Mouse (Mus musculus): ENCODE data around the gene Crtac1. TPM values are rescaled to one million over a fixed set of nuclear protein-coding genes. Genes with fewer than 3 reads are reported as not detected.

Crtac1 gene
- polyA plus RNA-seq, 1 experiment, result 6.4 TPM

DNA sequence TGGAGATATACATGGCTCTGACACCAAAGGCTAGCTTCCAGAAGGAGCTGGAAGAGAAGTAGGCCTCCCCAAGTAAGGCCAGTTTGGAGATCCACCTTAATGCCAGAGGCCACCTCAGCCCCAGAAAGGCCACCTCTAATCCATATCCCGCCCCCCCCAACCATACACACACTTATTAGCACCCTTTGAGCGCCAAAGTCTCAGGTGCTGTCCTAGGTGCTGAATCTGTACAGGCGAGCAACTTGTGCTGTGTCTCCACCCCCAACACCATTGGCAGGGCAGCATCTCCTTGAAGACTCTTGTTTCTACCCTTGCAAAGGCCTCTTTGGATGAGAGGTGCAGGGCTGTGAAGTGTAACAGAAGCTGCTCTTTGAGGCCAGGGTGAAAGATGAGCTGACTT lies 6.4 kb downstream of the Crtac1 start:
- DNase-seq (ENCODE audit: low read depth), result no peak

GRCm38 (mm10) chr19:42415042-42415441 lies 16.5 kb downstream of the Crtac1 start:
- DNase-seq (ENCODE audit: low read depth), result no peak

- no peak for DNase-seq (ENCODE audit: low read depth)
Measured at GRCm38 (mm10) chr19:42409856-42410255, 21.7 kb downstream of the Crtac1 start.

DNA sequence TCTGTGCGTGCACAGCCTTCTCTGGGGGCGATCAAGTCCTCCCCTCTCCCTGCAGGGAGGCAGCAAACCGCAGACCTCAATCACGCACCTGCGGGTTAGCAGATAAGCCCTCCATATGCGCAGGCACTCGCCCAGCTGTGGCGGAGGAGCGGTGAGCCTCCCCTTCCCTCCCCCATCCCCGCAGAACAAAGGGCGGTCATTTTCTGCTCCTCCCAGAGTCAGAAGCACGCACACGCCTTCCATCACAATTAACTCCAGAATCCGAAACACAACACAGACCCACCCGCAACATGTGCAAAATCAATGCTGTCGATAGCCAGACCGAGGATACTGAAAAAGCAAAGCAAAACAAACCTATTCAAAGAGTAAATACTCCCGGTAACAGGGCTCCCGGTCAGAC lies 22.4 kb downstream of the Crtac1 start:
- DNase-seq (ENCODE audit: low read depth), result no peak

DNA sequence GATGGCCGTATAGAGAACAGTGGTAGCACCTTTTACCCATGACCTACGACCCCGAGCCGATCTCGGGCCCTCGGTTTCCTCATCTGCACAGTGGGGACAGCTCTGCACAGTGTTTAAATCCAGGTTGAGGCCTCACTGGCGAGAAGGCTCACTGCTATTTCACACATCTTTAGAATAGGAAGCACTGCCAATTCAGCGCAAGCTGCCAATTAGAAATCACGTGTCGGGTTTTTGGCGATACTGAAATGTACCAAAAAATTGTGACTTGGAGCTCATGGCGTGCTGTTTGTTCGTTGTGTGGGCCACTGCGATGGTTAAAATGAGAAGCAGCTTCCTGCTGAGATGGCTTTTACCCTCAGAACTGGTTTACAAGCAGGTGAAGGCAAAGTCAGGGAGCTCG lies 27.2 kb downstream of the Crtac1 start:
- no peak for DNase-seq (ENCODE audit: low read depth)

GRCm38 (mm10) chr19:42399974-42400373 lies 31.6 kb downstream of the Crtac1 start:
- DNase-seq (ENCODE audit: low read depth), result no peak

- no peak for DNase-seq (ENCODE audit: low read depth)
Measured at GRCm38 (mm10) chr19:42397281-42397680, 34.3 kb downstream of the Crtac1 start.

- DNase-seq (ENCODE audit: low read depth), result no peak
Measured at GRCm38 (mm10) chr19:42394848-42395534, 36.6 kb downstream of the Crtac1 start.

DNA sequence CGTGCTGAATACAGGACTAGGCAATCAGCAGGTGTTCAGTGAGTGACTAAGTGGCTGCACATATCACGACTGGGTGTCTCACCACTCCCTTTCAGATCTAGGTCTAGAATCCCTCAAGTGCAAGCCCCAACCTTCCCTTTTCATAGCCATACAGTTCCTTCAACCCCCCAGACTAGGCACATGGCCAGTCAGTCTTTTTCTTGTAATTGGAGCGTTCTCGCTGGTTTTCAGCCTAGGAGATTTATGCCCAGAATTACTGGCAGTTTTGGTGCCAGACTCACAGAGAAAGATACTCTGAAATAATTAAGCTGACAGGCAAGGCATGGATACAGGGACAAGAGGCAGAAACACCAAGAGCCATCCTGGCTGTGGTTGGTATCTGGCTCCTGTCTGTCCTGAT lies 37.7 kb downstream of the Crtac1 start:
- no peak for DNase-seq (ENCODE audit: low read depth)

DNA sequence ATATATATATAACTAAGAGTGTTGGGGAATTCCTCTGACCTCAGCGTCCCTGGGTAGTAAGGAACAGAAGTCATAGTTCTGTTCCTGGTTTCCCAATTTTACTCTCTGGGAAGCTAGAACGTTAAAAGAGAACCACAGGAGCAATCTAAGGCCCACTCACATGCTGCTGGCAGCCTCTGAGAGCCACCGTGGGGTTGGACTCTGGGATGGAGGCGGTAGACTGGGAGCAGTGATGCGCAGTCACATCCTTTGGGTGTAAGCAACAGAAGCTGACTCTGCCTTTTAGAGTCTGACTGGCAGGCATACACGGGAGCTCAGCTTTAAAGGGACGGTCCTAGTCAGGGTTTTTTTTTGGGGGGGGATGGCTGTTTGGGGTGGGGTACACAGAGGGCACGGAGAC lies 39.5 kb downstream of the Crtac1 start:
- DNase-seq (ENCODE audit: low read depth), result no peak

DNA sequence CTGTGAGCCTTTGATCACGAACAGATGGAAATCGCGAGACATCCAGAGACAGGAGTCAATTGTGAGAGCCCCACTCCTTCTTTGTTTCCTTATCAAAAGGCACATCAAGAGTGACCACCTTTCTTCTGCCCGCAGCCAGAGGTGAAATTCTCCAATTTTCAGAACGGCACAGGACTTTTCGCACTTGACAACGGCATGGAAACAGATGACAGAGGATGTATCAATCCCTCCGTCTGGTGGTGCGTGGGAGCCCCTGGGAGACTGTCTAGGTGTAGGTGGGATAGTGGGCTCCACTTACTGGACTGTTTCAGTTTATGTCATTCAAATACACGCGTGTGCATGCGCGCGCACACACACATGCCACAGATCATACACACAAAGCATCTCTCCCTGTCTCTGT lies 42.0 kb downstream of the Crtac1 start:
- no peak for DNase-seq (ENCODE audit: low read depth)

DNA sequence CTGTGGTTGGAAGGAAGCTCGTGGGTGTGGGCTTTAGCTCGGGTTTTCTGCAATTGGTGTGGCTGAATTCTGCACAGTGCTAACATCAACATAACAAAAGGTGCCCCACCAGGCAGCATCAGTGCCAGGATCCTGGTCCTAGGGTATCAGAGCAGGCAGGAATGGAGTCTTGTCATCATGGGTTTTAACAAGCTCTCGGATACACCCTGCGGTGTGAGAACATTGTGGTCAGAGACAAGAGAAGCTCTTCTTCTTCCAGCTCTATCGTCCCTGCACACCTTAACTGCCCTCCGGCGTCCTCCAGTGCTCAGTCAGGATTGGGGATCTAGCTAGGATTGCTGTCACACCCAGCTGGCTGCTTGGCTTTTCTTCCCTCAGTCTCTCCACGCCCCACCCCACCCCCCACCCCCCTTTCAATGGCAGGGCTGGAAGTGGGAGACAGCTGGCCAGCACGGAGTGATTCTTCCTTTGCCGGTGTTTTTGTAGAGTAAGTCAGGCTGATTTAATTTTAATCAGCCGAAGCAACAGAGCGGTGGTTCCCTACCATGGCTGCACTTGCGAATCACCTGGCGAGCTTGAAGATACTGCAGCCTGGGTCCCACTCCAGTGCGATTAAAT lies 46.5 kb downstream of the Crtac1 start:
- no peak for DNase-seq (ENCODE audit: low read depth)

DNA sequence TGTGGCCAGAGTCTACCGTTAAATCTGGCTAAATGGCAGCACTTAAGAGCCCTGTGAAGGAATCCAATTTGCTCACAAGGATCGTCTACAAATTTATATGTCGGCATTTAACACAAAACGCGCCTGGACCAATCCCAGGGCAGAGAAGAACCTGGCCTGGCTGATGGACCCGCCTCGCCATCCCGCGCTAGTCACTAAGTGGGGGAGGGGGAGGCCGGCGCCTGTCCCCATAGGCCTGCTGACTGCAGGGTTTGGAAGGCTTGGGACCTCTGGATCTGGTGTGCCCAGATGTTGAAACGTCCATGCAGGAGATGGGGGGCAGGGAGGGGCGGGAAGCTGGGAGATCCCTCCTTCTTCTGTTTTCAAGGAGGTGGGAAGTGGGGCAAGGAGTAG lies 50.6 kb downstream of the Crtac1 start:
- DNase-seq (ENCODE audit: low read depth), result no peak

- no peak for DNase-seq (ENCODE audit: low read depth)
Measured at GRCm38 (mm10) chr19:42380321-42380980, 51.1 kb downstream of the Crtac1 start.

- DNase-seq (ENCODE audit: low read depth), result no peak
Measured at GRCm38 (mm10) chr19:42379798-42380197, 51.8 kb downstream of the Crtac1 start.

GRCm38 (mm10) chr19:42377206-42377605 lies 54.4 kb downstream of the Crtac1 start:
- DNase-seq (ENCODE audit: low read depth), result no peak

DNA sequence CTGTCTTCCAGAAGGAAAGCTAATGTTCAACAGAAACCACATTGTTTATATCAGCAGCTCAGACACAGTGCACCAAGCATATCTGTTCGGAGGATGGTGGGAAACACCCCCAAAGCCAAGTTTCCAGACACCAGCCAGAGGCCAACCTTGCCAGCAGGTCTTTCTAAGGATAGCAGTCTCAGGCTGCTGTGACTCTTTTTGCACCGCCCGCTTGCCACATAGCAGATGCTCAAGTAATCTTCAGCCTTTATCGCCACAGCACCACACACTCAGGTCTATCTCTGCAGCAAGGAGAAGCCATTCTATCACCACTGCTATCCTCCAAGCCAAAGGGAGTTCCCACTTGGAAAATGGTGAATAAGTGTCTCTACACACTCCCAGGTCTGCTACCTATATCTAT lies 68.0 kb downstream of the Crtac1 start:
- DNase-seq (ENCODE audit: low read depth), result no peak

DNA sequence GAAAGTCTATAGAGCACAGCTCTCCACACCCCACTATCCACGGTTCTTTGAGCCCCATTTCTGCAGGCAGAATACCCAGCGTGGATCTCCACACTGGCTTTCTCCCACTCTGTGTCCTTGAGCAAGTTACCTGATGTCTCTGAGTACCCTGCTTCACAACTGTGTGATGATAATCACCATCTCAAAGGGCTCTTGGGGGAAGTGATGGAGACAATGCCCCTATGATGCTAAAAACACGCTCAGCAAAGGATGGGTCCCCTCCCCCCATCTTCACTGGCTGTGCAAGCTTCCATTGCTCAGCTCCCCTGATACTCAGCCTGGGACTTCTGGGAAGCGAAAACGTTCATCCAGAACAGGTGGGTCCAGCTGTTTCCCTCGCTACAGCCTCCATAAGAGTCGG lies 73.2 kb downstream of the Crtac1 start:
- DNase-seq (ENCODE audit: low read depth), result no peak

DNA sequence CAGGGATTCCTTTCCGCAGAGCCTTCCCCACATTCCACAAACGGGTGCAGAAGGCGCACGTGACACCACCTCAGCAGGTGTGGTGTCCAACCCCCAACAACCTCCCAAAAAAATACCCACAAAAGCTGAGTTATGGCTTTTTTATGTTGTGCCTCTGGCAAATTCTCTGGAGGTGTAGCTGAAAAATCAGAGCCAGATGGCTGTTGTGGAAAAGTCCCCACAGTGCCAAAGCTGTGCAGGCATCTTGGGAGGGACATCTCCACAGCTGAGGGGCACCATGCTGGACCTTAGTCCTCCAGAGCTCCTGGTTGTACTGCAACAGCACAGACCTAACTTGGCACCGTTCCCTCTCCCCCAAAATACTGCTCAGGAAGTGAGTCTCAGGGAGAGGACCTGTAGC lies 74.7 kb downstream of the Crtac1 start:
- no peak for DNase-seq (ENCODE audit: low read depth)

- DNase-seq (ENCODE audit: low read depth), result no peak
Measured at GRCm38 (mm10) chr19:42355476-42355875, 76.1 kb downstream of the Crtac1 start.

DNA sequence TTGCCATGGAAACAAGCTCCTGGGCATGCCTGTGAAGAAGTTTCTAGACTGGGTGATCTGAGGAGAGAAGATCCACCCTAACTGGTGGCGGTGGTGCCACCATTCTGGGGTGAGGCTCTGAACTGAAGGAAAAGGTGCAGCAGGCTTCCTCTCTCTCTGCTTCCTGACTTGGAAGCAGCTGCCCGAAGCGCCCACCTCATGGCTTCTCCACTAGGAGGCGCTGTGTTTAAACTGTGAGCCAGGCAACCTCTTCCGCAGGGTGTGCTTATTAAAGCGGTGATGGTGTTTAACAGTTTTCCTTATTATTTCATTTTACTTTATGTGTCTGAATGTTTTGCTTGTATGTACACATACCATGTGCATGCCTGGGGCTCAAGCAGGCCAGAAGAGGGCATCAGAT lies 90.4 kb downstream of the Crtac1 start:
- DNase-seq (ENCODE audit: low read depth), result no peak

- DNase-seq (ENCODE audit: low read depth), result no peak
Measured at GRCm38 (mm10) chr19:42332081-42332736, 99.4 kb downstream of the Crtac1 start.

DNA sequence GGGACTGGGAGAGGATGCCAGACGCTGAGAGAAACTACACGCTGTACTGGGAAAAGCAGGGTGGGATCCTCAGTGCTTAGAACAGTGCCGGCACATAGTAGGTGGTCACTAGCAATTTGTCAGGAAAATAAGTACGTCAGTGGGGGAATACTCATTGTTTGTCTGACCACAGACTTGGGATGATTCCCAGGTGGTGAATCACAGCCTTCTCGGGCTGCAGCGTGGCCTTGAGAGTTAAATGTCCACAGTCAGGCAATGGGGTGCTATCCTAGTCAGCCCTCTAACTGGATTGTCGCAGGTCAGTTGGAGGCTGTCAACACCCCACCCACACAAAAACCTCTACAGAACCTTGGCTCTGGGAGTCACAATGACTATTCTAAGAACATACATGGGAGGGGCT lies 100.1 kb downstream of the Crtac1 start:
- DNase-seq (ENCODE audit: low read depth), result no peak
